Mouse (Mus musculus): ENCODE measurements around the gene Pam.

Gene Pam

GRCm38 (mm10) chr1:97754392-97754791, 341.1 kb downstream of the Pam start:
- DNase-seq = no peak

DNA sequence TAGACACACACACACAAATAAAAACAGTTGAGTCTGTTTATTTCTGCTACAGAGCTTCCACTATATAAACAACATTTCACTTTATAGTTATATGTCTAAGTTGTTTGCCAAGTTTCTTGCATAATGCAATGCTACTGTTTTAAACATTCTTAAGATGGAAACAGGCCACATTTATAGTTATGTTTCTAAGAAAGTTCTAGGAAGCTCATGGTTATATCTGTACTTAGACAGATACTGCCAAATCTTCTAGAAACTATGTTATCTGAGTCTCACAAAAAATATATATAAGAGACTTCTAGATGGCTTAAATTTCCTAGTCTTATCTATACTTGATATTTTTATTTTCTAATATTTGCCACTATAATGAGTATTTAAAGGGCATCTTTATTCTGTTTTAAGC, 342.2 kb downstream of the Pam start:
- DNase-seq = no peak

- no peak for DNase-seq
These were observed 347.3 kb downstream of the Pam start for GRCm38 (mm10) chr1:97748163-97748562.

GRCm38 (mm10) chr1:97746261-97746660, 349.2 kb downstream of the Pam start:
- DNase-seq = no peak

DNA sequence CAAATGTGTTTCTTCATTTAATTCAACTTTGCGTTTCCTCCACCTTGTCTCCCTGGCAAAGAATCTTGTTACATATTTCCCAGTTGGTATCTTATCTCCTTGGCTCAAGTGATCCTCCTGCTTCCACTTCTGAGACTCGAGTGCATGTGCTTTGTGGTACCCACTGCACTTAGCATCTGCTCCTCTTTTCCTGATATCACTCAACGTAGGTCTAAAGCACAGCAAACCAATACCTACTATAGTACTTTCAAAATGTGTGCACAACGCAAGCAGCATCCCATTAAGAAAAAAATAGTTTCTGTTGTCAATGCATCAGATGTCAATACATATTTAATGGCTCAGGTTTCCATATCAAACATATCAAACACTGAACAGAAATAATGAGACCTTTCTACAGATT, 349.7 kb downstream of the Pam start:
- no peak for DNase-seq
